Mouse (Mus musculus) small intestine, adult 2 months (tissue): ENCODE data around the gene Map7d3.

Experiments used
- CTCF ChIP-seq: fragments of 200-500 bp; IDR thresholded peaks from 2 replicates; pipeline ENCODE4 v1.5.1; 2012; ENCODE audit warnings: low read depth, mild to moderate bottlenecking, control low read depth, inconsistent platforms, low read length, moderate library complexity, mixed read lengths; ENCODE audit not compliant: insufficient replicate concordance, insufficient read length; ENCODE audit errors: extremely low read depth
- POLR2A ChIP-seq: fragments of 200-500 bp; IDR thresholded peaks from 2 replicates; pipeline ENCODE4 v1.6.1; 2012; ENCODE audit warnings: low read depth, mild to moderate bottlenecking, control low read depth, inconsistent platforms, low read length, moderate library complexity

- TF ChIP-seq CTCF (no peak), POLR2A (no peak)
Measured at GRCm38 (mm10) chrX:56756352-56756751, 65.8 kb downstream of the Map7d3 start.
